Mouse (Mus musculus): ENCODE measurements at regions not wholly inside any gene's neighbourhood (a gene's known extent, or its start where the extent isn't known, plus 50 kb on each side); places are given as distances from the start of the nearest gene placed in this dataset.

DNA sequence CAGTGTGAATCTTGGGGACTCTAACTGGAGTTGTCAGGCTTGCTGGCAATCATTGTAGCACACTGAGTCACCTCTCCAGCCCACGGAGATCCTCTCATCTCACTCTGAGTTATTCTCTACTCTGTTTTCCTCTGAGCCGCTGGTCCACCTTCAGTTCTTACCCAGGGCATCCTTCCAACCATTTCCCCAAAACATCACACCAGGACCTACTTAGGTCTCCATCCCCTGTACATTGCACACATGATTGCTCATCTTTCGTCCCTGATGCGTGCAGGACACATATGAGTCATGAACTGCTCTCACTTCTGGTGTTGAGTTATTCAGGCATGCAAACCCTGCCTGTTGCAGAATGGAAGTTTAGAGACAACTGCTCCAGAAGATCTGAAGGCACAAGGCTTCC, 326.1 kb upstream of the Npvf start:
- TF ChIP-seq CTCF (IDR thresholded peaks at IDR 0.05; ENCODE audit: extremely low read depth, insufficient read length, insufficient replicate concordance, low read depth, low read length) = no peak
- TF ChIP-seq POLR2A (IDR thresholded peaks at IDR 0.05; ENCODE audit: low read depth, low read length) = no peak

Measured in small intestine, adult 2 months (tissue).